Comparison of ENCODE assay signal across 8 mouse cellular contexts in the genomic region with DNA sequence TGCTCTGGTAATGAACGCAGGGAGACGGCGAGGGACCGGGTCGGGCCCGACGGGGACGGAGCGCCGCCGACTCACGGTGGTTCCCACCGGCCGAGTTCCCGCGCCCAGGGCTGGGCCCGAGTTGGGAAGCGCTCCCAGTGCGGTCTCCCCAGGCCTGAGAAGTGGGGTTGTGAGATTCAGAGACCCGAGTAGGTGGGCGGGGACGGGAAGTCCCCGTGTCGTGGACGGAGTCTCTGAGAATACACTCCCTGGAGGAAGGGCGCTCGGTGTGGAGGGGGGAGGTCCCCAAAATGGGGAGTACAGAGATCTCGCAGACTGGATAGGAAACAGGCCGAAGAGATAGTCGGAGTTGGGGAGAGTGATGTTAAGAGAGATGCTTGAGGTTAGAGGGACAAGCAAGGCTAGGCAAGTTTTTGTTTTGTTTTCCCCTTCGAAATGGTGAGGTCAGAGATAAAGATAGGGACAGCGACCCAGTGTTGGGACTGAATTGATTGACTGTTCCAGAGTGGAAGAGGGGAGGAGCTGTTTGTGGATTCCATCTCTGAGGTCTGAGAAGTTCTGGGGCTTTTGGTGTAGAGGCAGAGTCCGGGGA. TPM values are rescaled to one million over a fixed set of nuclear protein-coding genes. Genes with fewer than 3 reads are reported as not detected.
DNase-seq lines count a peak whose midpoint lies in the region; ATAC-seq and TF ChIP-seq lines count a peak whose summit lies in the region.

No protein-coding gene starts in this region.

- under 1% methylated on average over 33 of the region's 33 CpGs for WGBS in heart, embryonic 14.5 days
- WGBS in limb, embryonic 11.5 days, result 2% methylated on average over 33 of the region's 33 CpGs
- WGBS in midbrain, embryonic 14.5 days, result 1% methylated on average over 33 of the region's 33 CpGs

- no peaks in the 10 kb centered on the region for H3K27me3 ChIP-seq in heart, embryonic 14.5 days (ENCODE audit: control insufficient read depth, insufficient read depth, low read length)
- no peaks in the 10 kb centered on the region for H3K27me3 ChIP-seq in G1E (ENCODE audit: insufficient read depth, low read length)
- H3K27me3 ChIP-seq in limb, embryonic 11.5 days (ENCODE audit: control insufficient read depth, insufficient read depth, low read length), result no peaks in the 10 kb centered on the region
- no peaks in the 10 kb centered on the region for H3K27me3 ChIP-seq in midbrain, embryonic 14.5 days (ENCODE audit: control insufficient read depth, insufficient read depth, low read length)

- ATAC-seq in heart, embryonic 14.5 days (ENCODE audit: insufficient number of reproducible peaks, insufficient read depth, low FRiP score, low read depth), result peak; percentile 64
- ATAC-seq in G1E (ENCODE audit: extremely low read depth, insufficient number of reproducible peaks, low FRiP score, poor library complexity, severe bottlenecking), result peak; percentile 31; the same call in 1 of the 2 replicates
- peak; percentile 79 for ATAC-seq in limb, embryonic 11.5 days (ENCODE audit: insufficient number of reproducible peaks, low FRiP score, low TSS enrichment, low read depth)
- peak; percentile 83 for ATAC-seq in midbrain, embryonic 14.5 days (ENCODE audit: low FRiP score, low TSS enrichment)

- peaks cover 0 to 11% of the 10 kb centered on the region in 2 experiments; a peak in 2 of 4 replicates for H3K4me1 ChIP-seq in heart, embryonic 14.5 days (ENCODE audit: control insufficient read depth in 2 of 2, insufficient read depth in 2 of 2, low read length in 2 of 2)
- peaks cover 37% of the 10 kb centered on the region for H3K4me1 ChIP-seq in G1E (ENCODE audit: insufficient read depth, low read depth, low read length)
- H3K4me1 ChIP-seq in embryonic fibroblast, embryonic 13.5 days (ENCODE audit: control insufficient read depth, insufficient read depth, low read length), result no peaks in the 10 kb centered on the region
- H3K4me1 ChIP-seq in limb, embryonic 11.5 days (ENCODE audit: control insufficient read depth, insufficient read depth, low read length), result no peaks in the 10 kb centered on the region
- peaks cover 11% of the 10 kb centered on the region; the same call in 1 of the 2 replicates for H3K4me1 ChIP-seq in midbrain, embryonic 14.5 days (ENCODE audit: control insufficient read depth, insufficient read depth, low read length)

- H3K4me3 ChIP-seq in heart, embryonic 14.5 days (ENCODE audit: control insufficient read depth in 1 of 2, insufficient read depth in 1 of 2, low read depth in 1 of 2, low read length in 2 of 2), result peak overlapping the region; percentile 75 to 98
- peak overlapping the region; percentile 94 for H3K4me3 ChIP-seq in G1E (ENCODE audit: low read depth, low read length)
- peak overlapping the region; percentile 82 for H3K4me3 ChIP-seq in embryonic fibroblast, embryonic 13.5 days (ENCODE audit: insufficient read depth, low read length)
- H3K4me3 ChIP-seq in limb, embryonic 11.5 days (ENCODE audit: low read depth, low read length), result peak overlapping the region; percentile 98
- H3K4me3 ChIP-seq in midbrain, embryonic 14.5 days (replicated peaks; ENCODE audit: low read depth, low read length), result peak overlapping the region; percentile 91

- peak overlapping the region; percentile 76 to 96 for H3K27ac ChIP-seq in heart, embryonic 14.5 days (replicated peaks in 1 of 2; ENCODE audit: control insufficient read depth in 1 of 2, insufficient read depth in 1 of 2, low read depth in 2 of 2, low read length in 2 of 2)
- H3K27ac ChIP-seq in embryonic fibroblast, embryonic 13.5 days (ENCODE audit: insufficient read depth, low read length), result peak overlapping the region; percentile 32
- H3K27ac ChIP-seq in limb, embryonic 11.5 days (replicated peaks; ENCODE audit: low read depth, low read length), result peak overlapping the region; percentile 72
- peak overlapping the region; percentile 90 for H3K27ac ChIP-seq in midbrain, embryonic 14.5 days (replicated peaks; ENCODE audit: low read depth, low read length)

- intact Hi-C loops in heart, postnatal 10 days (cut with DNase I), result no loop called here

- no peaks in the 10 kb centered on the region for H3K9me3 ChIP-seq in heart, embryonic 14.5 days (ENCODE audit: control insufficient read depth, low read length)
- no peaks in the 10 kb centered on the region for H3K9me3 ChIP-seq in G1E (replicated peaks)
- no peaks in the 10 kb centered on the region for H3K9me3 ChIP-seq in limb, embryonic 11.5 days (ENCODE audit: control insufficient read depth, low read length)
- H3K9me3 ChIP-seq in midbrain, embryonic 14.5 days (ENCODE audit: control insufficient read depth, low read length), result no peaks in the 10 kb centered on the region

- no peak for TF ChIP-seq CTCF in G1E (IDR thresholded peaks at IDR 0.05; ENCODE audit: low read depth, low read length)
- TF ChIP-seq CTCF in embryonic fibroblast, embryonic 13.5 days (IDR thresholded peaks at IDR 0.05; ENCODE audit: borderline replicate concordance, insufficient read depth, low read length), result no peak

- TF ChIP-seq POLR2A in embryonic fibroblast, embryonic 13.5 days (IDR thresholded peaks at IDR 0.05; ENCODE audit: low read depth, low read length), result no peak; the same call in 1 of the 2 replicates

- H3K9ac ChIP-seq in heart, embryonic 14.5 days (ENCODE audit: low read length), result peak overlapping the region; percentile 98
- peak overlapping the region; percentile 97 for H3K9ac ChIP-seq in limb, embryonic 11.5 days (ENCODE audit: low read length)
- peak overlapping the region; percentile 94 for H3K9ac ChIP-seq in midbrain, embryonic 14.5 days (replicated peaks; ENCODE audit: low read length)

- H3K4me2 ChIP-seq in heart, embryonic 14.5 days (ENCODE audit: low read length), result peak overlapping the region; percentile 83
- peak overlapping the region; percentile 51 for H3K4me2 ChIP-seq in limb, embryonic 11.5 days (ENCODE audit: low read depth, severe bottlenecking)
- peak overlapping the region; percentile 68 for H3K4me2 ChIP-seq in midbrain, embryonic 14.5 days (ENCODE audit: low read length)

- 0 out of 2 replicates have a peak, but pooled peaks cover 4% of the 10 kb centered on the region for H3K36me3 ChIP-seq in heart, embryonic 14.5 days (ENCODE audit: control insufficient read depth, insufficient read depth, low read length)
- H3K36me3 ChIP-seq in G1E (replicated peaks), result peaks cover 42% of the 10 kb centered on the region
- no peaks in the 10 kb centered on the region for H3K36me3 ChIP-seq in limb, embryonic 11.5 days (ENCODE audit: control insufficient read depth, insufficient read depth, low read length)
- no peaks in the 10 kb centered on the region for H3K36me3 ChIP-seq in midbrain, embryonic 14.5 days (ENCODE audit: control insufficient read depth, insufficient read depth, low read length)

- DNase-seq in heart, postnatal 10 days, result no peak
- peak; percentile 64 for DNase-seq in G1E (ENCODE audit: low spot score)
- peak; percentile 52 for DNase-seq in limb, embryonic 11.5 days (ENCODE audit: low spot score)
- no peak for DNase-seq in midbrain, embryonic 14.5 days
- DNase-seq in layer of hippocampus, adult 18-20 months (ENCODE audit: low spot score in 2 of 2), result no peak
- no peak for DNase-seq in gastrocnemius, postnatal 4 days (ENCODE audit: low spot score in 2 of 2)

RNA-seq across cellular contexts. Expression of a gene that starts 0.5 kb away (rescaled TPM):
- 227 and 235 TPM in 2 replicates for polyA plus RNA-seq in heart, embryonic 14.5 days (2014; fragmentation: Nextera tagmentation; extraction: Ambion mirVana)
- 100 to 1,000 TPM; 111 to 117 TPM for total RNA-seq in heart, postnatal 10 days (2021)
- total RNA-seq in G1E (2014; fragmentation: Nextera tagmentation), result 81.2 and 82.7 TPM in 2 replicates
- 53.0 and 53.8 TPM in 2 replicates for total RNA-seq in G1E (2017)
- 136 TPM in 2 replicates for polyA plus RNA-seq in G1E (2012)
- polyA plus RNA-seq in embryonic fibroblast, embryonic 13.5 days (2011; ENCODE audit: insufficient read length, low read depth, missing spikeins), result 269 and 273 TPM in 2 replicates
- 173 and 176 TPM in 2 replicates for polyA plus RNA-seq in limb, embryonic 11.5 days (2014; fragmentation: Nextera tagmentation; extraction: Ambion mirVana)
- 80.9 and 138 TPM in 2 replicates for polyA plus RNA-seq in midbrain, embryonic 14.5 days (2014; fragmentation: Nextera tagmentation; extraction: Ambion mirVana)
- total RNA-seq in layer of hippocampus, adult 18-20 months (2021), result 10 to 100 TPM; 64.4 to 66.8 TPM
- total RNA-seq in gastrocnemius, postnatal 4 days (2021), result 100 to 1,000 TPM in 1 of 2 experiments, 10 to 100 TPM in 1; 97.0 to 100 TPM

RNA-seq across cellular contexts. Expression of a gene that starts 36.0 kb away (rescaled TPM):
- 409 and 422 TPM in 2 replicates for polyA plus RNA-seq in heart, embryonic 14.5 days (2014; fragmentation: Nextera tagmentation; extraction: Ambion mirVana)
- 100 to 1,000 TPM; 861 to 884 TPM for total RNA-seq in heart, postnatal 10 days (2021)
- total RNA-seq in G1E (2014; fragmentation: Nextera tagmentation) (117 and 127 TPM in 2 replicates), G1E (2017) (184 and 207 TPM in 2 replicates)
- polyA plus RNA-seq in G1E (2012), result 40.7 and 55.1 TPM in 2 replicates
- 251 and 268 TPM in 2 replicates for polyA plus RNA-seq in embryonic fibroblast, embryonic 13.5 days (2011; ENCODE audit: insufficient read length, low read depth, missing spikeins)
- polyA plus RNA-seq in limb, embryonic 11.5 days (2014; fragmentation: Nextera tagmentation; extraction: Ambion mirVana), result 189 and 191 TPM in 2 replicates
- 275 and 348 TPM in 2 replicates for polyA plus RNA-seq in midbrain, embryonic 14.5 days (2014; fragmentation: Nextera tagmentation; extraction: Ambion mirVana)
- 100 to 1,000 TPM; 522 to 543 TPM for total RNA-seq in layer of hippocampus, adult 18-20 months (2021)
- total RNA-seq in gastrocnemius, postnatal 4 days (2021), result 100 to 1,000 TPM; 797 to 932 TPM

Comparison
In these comparisons a context has a peak if more than half of its experiments do, and no peak if none do; other contexts are left out.
1. ATAC-seq: peak in every context shown above with its lines; median percentile 83 in midbrain, embryonic 14.5 days; 79 in limb, embryonic 11.5 days; 64 in heart, embryonic 14.5 days; 31 in G1E.
2. H3K27ac ChIP-seq: peak in every context shown above with its lines; median percentile 90 in midbrain, embryonic 14.5 days; 86 in heart, embryonic 14.5 days; 72 in limb, embryonic 11.5 days; 32 in embryonic fibroblast, embryonic 13.5 days.
3. DNase-seq: peak in G1E (single experiment) and limb, embryonic 11.5 days (single experiment); none in heart, postnatal 10 days (0 of 2), midbrain, embryonic 14.5 days (single experiment), layer of hippocampus, adult 18-20 months (0 of 2) and gastrocnemius, postnatal 4 days (0 of 2).
4. Peak in every context shown above with its lines, with median percentiles within 50 percentile points of each other: H3K4me2 ChIP-seq, H3K4me3 ChIP-seq and H3K9ac ChIP-seq.